Mouse (Mus musculus): ENCODE measurements around the gene Trpv4.

The Trpv4 gene

GRCm38 (mm10) chr5:114589026-114589425 is 69.2 kb downstream of the Trpv4 start:
- no peak for DNase-seq

GRCm38 (mm10) chr5:114588416-114588815 is 69.8 kb downstream of the Trpv4 start:
- no peak for DNase-seq

- DNase-seq, result peak; percentile 90
These were observed 70.3 kb downstream of the Trpv4 start for GRCm38 (mm10) chr5:114587908-114588307.

GRCm38 (mm10) chr5:114585682-114586081 is 72.5 kb downstream of the Trpv4 start:
- DNase-seq, result no peak

GRCm38 (mm10) chr5:114584293-114585104 is 73.7 kb downstream of the Trpv4 start:
- no peak for DNase-seq

- peak; percentile 57 for DNase-seq
These were observed 74.6 kb downstream of the Trpv4 start for GRCm38 (mm10) chr5:114583490-114584175.

GRCm38 (mm10) chr5:114583046-114583445 is 75.2 kb downstream of the Trpv4 start:
- DNase-seq, result no peak

GRCm38 (mm10) chr5:114581486-114581885 is 76.7 kb downstream of the Trpv4 start:
- DNase-seq, result no peak

GRCm38 (mm10) chr5:114579714-114580357 is 78.4 kb downstream of the Trpv4 start:
- no peak for DNase-seq

- no peak for DNase-seq
These were observed 79.9 kb downstream of the Trpv4 start for GRCm38 (mm10) chr5:114578361-114578760.

GRCm38 (mm10) chr5:114575986-114576605 is 82.1 kb downstream of the Trpv4 start:
- no peak for DNase-seq

GRCm38 (mm10) chr5:114575530-114575929 is 82.7 kb downstream of the Trpv4 start:
- DNase-seq, result no peak

GRCm38 (mm10) chr5:114575010-114575409 is 83.2 kb downstream of the Trpv4 start:
- no peak for DNase-seq

GRCm38 (mm10) chr5:114573920-114574628 is 84.1 kb downstream of the Trpv4 start:
- no peak for DNase-seq

GRCm38 (mm10) chr5:114572997-114573396 is 85.2 kb downstream of the Trpv4 start:
- no peak for DNase-seq
